Mouse (Mus musculus) retina, postnatal 1 day (tissue): ENCODE measurements around the gene Gm20388.
A peak's percentile ranks its signal among the peaks of the same experiment; 100 is the strongest.
"Not testable (repeated sequence)": the region's sequence is repeated elsewhere in the genome, so short reads cannot be mapped to it uniquely, and the experiment has no call there.

Experiments used
- DNase-seq: peaks from one replicate; pipeline ENCODE4 v3.0.0-alpha.2; 2012

The Gm20388 gene

DNA sequence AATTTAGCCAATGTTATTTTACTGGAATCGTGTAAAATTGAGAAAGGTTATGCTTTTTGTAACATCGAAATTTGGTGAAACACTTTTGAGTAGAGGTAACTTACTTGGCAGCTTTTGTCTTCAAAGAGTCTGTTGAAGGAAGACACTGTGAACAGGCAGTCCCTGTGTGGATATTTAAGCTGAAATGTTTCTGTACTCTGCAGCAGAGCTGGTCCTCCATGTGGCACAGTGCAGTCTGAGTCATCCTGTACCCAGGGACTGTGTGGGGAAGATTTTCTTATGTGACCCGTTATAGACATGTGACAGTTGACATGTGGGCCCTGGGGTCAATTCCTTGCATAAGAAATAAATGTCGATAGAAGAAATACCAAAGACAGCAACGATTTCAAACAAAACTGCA lies 4251.0 kb downstream of the Gm20388 start:
- DNase-seq, result no peak

DNA sequence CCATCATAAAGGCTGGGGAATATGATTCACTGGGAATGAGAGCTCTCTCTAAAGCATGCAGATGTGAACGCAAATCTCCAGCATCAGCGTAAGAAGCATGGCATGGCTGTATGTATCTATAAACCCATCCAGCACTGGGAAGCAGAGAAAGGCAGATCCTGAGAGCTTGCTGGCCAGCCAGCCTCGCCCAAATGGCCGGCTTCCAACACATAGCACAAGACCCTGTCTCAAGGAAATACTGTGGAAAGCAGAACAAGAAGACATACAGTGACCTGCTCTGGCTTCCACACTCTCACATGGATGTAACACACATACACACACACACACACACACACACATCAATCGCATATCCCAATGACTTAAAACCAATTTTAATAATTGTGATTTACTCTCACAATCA lies 4252.6 kb downstream of the Gm20388 start:
- no peak for DNase-seq

DNA sequence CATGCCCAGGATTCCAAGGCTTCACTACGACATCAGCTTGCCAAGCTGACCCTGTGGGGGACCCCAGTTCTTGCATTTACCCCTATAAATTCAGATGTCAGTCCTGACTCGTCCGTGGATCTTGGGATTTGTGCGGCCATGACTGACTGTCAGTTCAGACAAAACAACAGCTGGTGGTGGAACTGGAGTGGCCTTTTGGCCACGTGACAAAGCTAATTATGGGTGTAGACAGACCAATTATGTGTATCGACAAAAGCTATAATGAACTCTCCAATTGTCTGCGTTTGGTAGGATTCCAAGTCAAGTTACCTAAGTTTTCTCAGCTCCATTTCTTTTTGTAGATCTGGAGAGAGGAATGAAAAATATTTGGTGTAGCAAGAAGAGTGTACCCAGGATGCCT lies 4259.1 kb downstream of the Gm20388 start:
- DNase-seq, result peak; percentile 58

DNA sequence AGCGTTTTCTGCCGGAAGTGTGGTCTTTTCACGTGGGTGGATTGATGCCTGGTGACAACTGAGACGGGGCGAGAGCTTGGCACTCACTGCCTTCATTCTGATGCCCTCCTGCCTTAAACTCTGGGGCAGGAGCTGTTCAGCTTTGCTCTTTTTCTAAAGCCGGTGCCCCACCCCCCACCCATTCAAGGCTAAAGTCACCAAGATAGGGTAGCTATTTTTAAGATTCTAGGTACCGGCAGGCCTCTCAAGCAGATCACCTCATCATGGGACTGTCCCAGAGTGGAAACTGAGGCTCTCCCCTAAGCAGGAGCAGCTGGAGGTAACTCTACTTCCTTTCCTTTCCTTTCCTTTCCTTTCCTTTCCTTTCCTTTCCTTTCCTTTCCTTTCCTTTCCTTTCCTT lies 4260.0 kb downstream of the Gm20388 start:
- no peak for DNase-seq

DNA sequence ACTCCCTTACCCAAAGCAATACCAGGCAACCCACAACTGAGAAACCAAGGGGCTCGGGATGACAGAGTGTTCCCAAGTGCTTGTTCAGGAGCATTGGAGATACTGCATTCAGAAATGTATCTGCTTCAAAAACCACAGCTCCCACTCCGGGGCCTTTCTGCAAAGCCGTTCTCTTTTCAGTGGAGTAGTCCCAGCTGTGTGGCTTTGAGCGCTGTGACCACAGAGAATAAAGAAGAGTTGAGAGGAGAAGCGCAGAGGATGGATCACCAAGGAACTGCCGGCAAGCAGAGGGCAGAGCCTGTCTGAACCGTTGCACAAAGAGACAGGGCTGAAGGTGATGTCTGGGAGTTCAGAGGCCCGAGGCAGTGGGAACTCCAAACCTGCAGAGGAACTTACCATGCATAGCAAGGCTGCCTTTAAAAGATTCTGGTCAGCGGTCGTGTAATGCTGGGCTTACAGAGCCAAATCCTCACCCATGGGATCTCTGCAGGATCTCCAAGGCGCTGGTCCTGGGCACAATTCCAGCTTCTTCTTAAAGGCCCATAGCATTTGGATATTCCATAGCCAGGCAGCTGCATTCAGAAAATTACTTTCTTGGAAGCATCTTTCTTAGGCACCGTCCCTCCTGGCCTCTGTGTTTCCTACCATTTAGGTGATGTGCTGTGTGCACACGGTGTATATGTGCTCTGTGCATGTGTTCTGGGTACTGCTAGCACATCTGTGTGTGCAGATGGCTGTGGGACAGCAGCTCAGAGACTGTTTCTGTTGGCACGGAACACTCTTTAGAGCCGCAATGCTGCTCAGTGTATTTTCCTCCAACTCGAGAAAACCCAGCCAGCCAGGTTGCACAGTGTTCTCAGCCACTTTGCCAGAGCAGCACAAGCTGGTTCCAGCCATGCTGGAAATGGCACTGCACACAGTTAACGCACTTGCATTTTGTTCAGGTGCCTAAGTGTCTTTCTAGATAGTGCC lies 4261.2 kb downstream of the Gm20388 start:
- DNase-seq, result peak; percentile 28

DNA sequence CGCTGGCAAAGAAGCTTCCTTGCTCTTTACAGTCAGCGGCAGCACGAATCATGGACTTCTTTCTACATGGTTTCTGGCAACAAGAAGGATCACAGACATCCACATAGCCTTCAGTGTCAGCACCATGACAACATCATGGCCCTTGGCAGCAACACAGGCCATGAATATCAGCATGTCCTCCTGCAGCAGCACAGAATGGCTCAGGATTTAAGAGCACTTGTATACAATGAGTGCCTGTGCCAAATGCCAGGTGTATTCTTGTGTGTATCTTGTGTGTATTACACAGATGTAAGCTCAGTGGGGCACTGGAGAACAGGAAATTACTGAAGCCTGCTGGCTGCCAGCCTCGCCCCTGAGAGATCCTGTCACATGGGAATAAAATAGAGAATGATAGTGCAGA lies 4263.0 kb downstream of the Gm20388 start:
- DNase-seq, result no peak

DNA sequence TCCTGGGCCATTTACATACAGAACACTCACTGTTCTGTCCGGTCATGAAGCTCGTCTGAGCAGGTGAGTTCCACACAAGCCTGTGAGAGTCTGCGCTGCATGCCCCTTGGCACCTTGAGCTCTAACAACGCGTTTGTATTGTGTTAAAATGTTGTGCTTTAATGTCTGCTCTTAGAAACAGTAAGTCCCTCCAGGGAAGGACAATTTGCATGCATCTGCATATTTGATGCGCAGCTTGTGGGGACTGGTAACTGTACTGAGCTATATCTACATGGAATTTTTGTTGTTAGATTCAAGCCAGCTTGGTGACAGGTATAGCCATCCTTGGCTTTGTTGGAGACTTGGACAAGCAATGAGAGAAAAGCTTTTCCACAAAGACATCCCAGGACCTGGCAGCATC lies 4265.5 kb downstream of the Gm20388 start:
- no peak for DNase-seq

DNA sequence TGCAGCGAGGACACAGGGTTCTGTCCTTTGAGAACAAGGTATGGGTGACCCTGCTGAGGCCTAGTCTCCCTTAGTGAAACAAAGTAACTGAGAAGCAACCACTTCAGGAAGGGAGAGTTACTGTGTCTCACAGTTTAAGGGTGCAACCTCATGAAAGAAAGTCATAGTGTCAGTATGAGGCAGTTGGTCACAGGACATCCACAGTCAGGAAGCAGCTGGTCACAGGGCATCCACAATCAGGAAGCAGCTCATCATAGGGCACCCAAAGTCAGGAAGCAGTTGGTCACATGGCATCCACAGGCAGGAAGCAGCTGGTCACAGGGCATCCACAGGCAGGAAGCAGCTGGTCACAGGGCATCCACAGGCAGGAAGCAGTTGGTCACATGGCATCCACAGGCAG lies 4266.5 kb downstream of the Gm20388 start:
- DNase-seq, result not testable (repeated sequence)

DNA sequence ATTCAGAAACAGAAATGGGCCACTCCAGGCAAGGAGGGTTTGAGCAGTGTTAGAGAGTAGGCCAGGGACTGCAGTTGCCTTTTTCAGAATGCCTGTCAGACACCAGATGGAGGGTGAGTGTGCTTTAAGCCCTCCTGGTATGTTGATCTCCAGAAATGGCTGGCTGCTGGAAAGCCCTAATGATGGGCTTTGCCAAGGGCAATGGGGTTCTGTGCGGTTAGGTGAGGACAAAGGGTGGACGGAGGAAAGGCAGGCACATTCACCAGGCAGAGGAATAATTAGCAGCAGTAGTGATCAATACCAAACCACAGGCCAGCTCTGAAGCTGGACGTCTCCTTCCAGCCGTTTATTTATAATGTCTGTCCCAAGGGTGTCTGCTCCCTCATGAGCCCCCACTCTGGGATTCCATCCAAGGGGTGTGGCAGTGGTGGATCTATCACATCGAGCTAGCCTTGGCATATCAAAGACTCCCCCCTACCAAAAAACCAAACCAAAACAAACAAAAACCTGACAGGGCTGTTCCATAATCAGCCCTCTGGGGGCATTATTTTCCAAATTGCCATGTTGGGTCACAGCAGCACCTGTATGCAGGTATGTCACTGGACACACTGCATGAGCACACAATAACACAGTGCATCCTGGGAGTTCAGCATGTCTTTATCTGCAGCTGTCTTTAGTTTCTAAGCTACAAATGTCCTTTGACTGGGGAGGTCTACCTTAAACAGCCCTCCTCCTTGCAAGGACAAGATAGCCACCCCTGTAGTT lies 4270.2 kb downstream of the Gm20388 start:
- DNase-seq, result peak; percentile 33

DNA sequence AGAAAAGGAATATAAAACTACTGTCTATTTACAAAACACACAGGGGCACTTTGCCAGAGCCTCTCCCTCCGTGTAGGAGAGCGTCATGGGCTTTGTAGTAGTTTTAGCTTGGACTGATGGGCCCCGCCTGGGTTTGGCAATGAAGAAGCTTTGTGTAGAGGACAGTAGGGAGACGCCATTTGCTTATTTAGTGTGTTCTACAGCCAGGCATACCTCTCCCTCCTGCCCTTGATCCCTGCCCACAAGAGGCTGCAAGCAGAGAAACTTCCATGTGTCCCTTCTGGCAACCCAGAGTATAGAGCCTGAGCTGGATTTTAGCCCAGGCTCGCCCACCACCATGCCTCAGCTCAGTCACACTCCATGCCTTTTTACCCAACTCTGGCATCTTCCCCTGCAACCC lies 4271.1 kb downstream of the Gm20388 start:
- DNase-seq, result no peak

DNA sequence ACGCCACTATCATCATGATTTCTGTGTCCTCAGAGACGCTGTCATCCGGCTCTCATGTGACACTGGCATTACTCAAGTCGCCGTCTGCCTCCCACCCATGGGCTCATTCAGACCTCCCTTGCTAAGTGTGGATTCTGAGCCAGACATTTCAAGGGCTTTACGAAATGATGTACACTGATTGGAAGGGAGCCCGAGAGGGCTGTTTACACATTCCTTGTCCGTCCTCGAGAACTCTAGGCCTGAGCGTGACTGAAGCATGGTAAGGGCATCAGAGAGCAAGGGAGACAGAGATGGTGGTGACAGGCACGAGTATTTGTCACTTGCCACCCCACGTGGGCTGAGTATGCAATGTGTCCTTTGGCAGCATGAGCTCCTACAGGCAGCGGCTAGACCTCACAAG lies 4271.6 kb downstream of the Gm20388 start:
- DNase-seq, result no peak

DNA sequence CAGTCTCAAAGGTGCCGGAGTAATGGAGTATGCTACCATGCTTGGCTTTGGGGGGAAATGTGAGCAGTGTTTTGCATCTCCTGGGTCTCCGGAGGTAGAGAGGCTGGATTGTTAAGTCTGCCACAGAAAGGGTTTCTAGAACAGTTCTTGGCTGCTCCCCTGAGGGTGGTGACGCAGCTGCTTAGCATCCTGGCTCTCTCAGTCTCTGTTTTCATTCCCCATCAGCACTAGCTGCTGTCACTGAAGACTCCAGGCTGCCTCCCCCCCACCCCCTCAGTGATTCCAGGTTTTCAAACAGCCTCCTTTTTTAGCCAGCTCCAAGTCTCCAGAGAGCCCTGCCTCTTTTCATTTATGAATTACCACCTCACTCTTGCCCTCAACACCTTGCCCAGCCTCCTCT lies 4273.4 kb downstream of the Gm20388 start:
- DNase-seq, result no peak

DNA sequence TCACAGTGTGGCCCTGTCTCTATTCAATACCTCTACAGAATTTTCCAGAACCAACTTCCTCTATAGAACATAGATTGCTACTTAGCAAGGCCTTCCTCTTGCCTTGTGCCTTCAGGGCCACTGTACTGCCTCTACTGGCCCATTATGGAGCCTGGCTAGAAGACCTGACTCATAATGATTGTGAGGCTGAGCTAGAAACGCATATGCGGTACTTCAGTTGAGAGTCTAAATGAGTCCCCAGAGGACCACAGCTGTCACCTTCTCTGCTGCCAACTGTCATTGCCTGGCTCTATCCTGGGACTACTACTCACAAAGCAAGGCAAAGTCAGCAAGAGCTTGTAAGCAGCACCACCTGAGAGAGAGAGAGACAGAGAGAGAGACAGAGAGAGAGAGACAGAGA lies 4273.9 kb downstream of the Gm20388 start:
- DNase-seq, result no peak

DNA sequence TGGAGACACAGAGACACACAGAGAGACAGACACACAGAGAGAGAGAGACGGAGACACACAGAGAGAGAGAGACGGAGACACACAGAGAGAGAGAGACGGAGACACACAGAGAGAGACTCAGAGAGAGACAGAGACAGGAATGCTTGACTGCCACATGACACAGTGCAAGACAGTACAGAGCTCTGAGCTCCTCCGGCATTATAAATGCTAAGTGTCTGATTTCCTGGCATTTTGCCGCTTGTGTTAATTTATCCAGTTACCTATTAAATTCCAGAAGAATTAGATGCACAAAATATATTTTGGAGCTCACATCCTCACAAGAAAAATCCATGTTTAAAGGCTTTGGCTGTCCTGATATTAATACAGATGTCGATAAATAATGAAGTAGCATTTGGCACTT lies 4274.4 kb downstream of the Gm20388 start:
- DNase-seq, result no peak

DNA sequence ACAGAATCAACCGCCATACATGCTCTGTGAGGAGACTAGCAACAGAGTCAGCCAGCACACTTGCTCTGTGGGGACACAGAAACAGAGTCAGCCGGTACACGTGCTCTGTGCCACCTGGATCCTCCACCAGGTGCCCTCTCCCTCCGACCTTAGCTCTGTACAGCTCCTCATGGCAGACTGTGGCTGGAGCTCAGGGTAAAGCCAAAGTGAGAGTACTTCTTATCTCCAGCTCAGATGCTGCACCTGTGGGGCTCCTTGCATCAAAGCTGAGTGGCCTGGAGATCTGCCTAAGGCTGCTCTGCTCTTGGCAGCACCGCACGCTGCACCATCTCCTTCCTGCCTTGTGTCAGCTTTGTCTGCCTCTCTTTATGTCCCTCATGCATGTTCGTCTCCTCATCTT lies 4279.7 kb downstream of the Gm20388 start:
- no peak for DNase-seq

DNA sequence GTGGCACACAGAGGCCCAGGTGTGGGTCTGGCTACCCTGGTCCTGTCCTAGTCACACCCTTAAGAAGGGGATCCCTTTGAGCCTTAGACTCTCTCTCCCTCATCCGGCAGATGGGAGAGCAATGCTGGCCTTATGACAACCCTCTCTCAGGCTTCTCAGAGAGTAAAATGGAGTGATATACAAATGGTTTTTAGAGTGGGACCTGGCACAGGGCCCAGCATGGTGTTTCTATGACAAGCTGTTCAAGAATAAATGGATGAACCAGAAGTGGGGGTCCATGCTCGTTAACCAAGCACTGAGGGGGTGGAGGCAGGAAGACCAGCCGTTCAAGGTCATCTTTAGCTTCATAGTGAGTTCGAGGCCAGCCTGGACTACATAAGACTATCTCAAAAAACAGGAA lies 4281.6 kb downstream of the Gm20388 start:
- no peak for DNase-seq

DNA sequence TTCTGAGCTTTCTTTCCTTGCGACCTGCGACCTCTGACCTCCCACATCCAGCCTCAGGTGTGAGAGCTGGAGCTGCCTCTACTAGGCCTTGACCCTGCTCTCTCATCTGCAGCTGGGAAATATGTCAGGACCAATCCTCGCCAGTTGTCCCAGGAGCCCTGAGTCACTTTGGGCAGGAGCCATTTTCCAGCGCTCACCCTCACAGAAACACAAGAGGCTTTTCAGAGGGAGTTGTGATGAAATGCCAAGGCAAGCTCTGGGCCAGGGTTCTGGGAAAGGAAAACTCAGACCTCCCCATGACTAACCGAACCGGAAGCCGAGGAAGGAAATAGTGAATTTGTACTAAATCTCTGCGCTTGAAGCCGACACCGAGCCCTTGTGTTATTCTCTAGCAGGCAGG lies 4282.3 kb downstream of the Gm20388 start:
- no peak for DNase-seq

DNA sequence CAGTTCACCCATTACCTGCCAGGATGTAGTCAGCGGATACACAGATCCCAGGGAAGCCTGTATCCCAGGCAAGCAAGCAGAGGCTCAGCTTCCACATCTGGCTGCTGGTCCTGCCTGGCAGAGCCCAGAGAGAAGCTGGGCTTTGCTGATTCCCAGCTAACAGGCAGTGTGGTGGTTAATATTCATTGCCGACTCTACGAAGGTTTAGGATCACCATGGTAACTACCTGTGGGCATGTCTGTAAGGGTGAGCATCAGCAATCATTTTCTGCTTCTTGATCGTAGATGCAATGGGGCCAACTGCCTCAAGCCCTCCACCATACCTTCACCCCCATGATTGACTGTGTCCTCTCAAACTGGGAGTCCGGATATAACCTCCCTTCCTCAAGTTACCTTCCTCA lies 4283.4 kb downstream of the Gm20388 start:
- DNase-seq, result no peak

DNA sequence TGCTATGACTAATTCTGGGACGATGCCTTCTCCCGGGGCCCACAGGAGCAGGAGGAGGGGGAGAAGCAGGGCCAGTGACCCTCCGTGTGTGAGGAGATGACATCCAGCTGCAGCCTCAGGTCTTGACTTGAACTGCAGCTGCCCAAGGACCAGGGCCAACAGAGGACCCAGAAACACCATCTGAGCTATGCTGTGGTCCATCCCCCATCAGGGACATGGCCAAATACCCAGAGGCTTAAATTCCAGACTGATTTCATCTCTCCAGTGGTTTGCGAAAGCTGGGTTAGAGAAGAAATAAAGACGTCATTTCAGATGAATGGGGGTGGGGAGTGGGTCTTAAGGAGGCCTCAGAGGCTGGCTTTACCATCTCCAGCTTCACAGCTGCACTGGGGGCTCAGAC lies 4285.6 kb downstream of the Gm20388 start:
- no peak for DNase-seq

DNA sequence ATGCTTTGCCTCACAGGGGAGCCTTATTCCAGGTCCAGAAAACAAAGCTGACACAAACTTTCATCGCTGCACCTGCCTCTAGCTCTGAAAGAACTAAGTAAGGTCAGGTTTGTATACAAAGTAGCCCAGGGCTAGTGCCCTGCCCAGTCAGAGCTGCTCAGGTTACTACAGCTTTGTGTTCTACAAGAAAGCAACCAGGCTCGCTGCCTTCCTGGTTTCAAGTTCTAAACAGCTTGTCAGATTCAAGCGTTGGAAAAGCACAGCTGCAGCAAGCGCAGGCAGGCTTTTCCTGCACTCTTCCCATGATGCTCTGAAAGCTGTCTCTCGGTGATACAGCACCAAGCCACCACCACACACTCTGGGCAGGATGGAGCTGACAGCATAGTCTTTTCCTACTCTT lies 4286.2 kb downstream of the Gm20388 start:
- DNase-seq, result no peak

DNA sequence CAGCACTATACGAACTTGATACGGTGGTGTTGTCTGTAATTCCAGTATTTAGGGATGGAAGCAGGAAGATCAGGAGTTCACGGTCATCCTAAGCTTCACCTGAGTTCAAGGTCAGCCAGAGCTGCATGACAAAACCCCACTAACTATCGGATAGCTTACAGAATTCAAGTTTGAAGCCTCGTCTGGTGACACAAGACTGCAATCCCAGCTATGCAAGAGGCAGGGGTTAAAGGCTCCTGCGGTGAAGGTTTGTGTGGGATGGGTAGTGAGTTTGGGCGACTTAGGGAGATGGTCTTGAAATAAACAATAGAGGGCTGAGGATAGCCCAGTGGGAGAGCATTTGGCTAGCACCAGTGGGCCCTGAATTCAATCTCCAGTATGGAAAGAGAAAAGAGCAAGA lies 4287.6 kb downstream of the Gm20388 start:
- no peak for DNase-seq

DNA sequence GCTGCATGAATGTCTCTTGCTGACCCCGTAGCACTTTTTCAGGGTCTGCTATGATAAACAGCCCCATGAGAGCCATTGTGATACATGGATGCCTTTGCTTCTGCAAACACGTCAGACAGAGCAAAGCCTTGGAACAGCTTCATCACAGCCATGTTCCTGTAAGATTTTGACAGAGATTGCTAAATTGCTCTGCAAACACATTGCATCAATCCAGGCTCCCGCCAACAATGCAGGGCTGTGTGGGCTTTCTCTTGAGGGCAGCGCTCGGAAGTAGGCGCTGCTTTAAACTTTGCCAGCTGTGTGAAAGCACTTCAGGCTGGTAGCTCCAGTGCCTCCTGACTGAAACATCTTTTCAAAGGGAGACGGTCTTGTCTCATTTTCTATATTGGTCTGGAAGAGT lies 4289.8 kb downstream of the Gm20388 start:
- DNase-seq, result no peak

DNA sequence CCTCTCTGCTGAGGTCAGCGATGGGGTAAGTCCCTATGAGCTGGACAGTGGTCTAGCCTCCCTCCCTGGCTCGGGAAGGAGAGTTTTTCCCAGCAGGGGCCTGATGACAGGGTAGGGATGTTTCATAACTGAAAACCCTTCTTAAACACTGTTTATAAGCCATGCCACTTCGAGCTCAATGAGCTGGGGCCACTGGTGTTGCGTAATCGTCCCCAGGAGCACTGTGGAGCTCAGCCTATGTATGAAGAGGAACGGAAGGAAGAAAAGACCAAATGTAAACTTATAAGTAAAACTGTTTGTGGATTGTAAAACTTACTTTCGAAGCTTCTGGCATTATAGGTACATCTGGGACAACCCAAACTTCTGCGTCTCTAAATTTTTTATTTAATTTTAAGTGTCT lies 4291.1 kb downstream of the Gm20388 start:
- DNase-seq, result no peak

DNA sequence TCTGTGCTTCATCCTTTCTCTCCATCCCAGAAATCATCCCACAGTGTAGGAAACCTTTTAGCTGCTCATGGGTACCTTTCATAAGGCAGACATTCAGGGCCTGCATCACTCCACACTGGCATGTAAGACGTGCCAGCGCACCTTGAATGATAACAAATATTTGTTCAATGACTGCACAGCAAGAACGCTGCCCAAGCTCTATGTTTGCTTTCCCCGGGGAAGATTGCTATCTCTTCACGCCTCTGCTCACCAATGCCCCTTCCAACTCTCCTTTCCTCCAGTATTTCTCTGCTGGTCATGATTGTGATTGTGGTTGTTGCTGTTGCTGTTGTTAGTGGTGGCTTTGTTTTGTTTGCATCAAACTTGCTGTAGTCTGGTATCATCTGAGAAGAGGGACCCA lies 4292.3 kb downstream of the Gm20388 start:
- DNase-seq, result no peak
